Mouse (Mus musculus): ENCODE measurements around the gene Serpind1. TPM values are rescaled to one million over a fixed set of nuclear protein-coding genes. Genes with fewer than 3 reads are reported as not detected.

Serpind1 gene
- total RNA-seq, 4 experiments from 2014 or later = 1.6 to 2.6 (median 2.2) TPM

DNA sequence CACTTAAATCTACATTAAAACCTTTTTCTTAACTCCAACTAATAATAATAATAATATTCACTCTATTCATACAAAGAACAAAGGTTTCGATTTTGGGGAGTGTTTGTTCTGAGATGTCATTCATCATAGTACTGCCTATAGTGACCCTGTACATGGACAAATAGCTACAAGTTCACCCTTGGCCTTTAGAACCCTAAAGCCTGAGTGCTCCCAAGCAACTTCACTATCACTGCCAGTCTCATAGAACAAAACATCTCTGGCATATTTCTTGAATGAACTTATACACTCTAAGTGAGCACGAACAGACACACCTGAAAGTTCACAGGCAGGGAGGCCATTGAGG is 14.6 kb downstream of the Serpind1 start:
- DNase-seq (ENCODE audit: low spot score in 2 of 2) = no peak

GRCm38 (mm10) chr16:17346766-17347165 is 15.6 kb downstream of the Serpind1 start:
- DNase-seq (ENCODE audit: low spot score in 2 of 2) = no peak

GRCm38 (mm10) chr16:17356031-17356430 is 24.9 kb downstream of the Serpind1 start:
- no peak for DNase-seq (ENCODE audit: low spot score in 2 of 2)

- no peak for DNase-seq (ENCODE audit: low spot score in 2 of 2)
These were observed 27.6 kb downstream of the Serpind1 start for GRCm38 (mm10) chr16:17358787-17359186.

GRCm38 (mm10) chr16:17382306-17382705 is 51.1 kb downstream of the Serpind1 start:
- DNase-seq (ENCODE audit: low spot score in 2 of 2) = no peak

GRCm38 (mm10) chr16:17383594-17384326 is 52.6 kb downstream of the Serpind1 start:
- DNase-seq (ENCODE audit: low spot score in 2 of 2) = no peak

- no peak for DNase-seq (ENCODE audit: low spot score in 2 of 2)
These were observed 61.6 kb downstream of the Serpind1 start for GRCm38 (mm10) chr16:17392784-17393183.

Other genes starting within 250 kb of the Serpind1 start
- 100 to 1,000 TPM in 2 of 4 experiments, 10 to 100 TPM in 2; 85.7 to 105 (median 98.4) TPM for gene Ppil2, start 220.1 kb upstream of the Serpind1 start, total RNA-seq (2022)
- gene 2610318N02Rik, start 206.2 kb upstream of the Serpind1 start, total RNA-seq (2022) = 1 to 10 TPM in 1 of 4 experiments, under 1 TPM in 3; 0.68 to 1.2 (median 0.94) TPM
- gene Sdf2l1, start 199.0 kb upstream of the Serpind1 start, total RNA-seq (2022) = 10 to 100 TPM; 25.6 to 40.2 (median 33.6) TPM
- 10 to 100 TPM; 23.2 to 31.9 (median 25.8) TPM for gene Ydjc, start 186.8 kb upstream of the Serpind1 start, total RNA-seq (2022)
- gene Ccdc116, start 184.1 kb upstream of the Serpind1 start, total RNA-seq (2022) = 1 to 10 TPM in 3 of 4 experiments, under 1 TPM in 1; 0.71 to 2.4 (median 1.6) TPM
- gene Ube2l3, start 128.7 kb upstream of the Serpind1 start, total RNA-seq (2022) = 100 to 1,000 TPM; 126 to 157 (median 142) TPM
- 1 to 10 TPM; 2.8 to 3.8 (median 3.5) TPM for gene Rimbp3, start 122.8 kb upstream of the Serpind1 start, total RNA-seq (2022)
- gene Hic2, start 97.8 kb upstream of the Serpind1 start, total RNA-seq (2022) = 1 to 10 TPM; 4.1 to 7.2 (median 6.5) TPM
- 100 to 1,000 TPM in 2 of 4 experiments, 10 to 100 TPM in 2; 85.5 to 112 (median 94.2) TPM for gene Tmem191c, start 55.3 kb upstream of the Serpind1 start, total RNA-seq (2022)
- 10 to 100 TPM; 19.5 to 21.6 (median 20.7) TPM for gene Snap29, start 74.6 kb downstream of the Serpind1 start, total RNA-seq (2022)
- gene Pi4ka, start 74.9 kb downstream of the Serpind1 start, total RNA-seq (2022) = 100 to 1,000 TPM; 261 to 306 (median 301) TPM
- gene Crkl, start 120.6 kb downstream of the Serpind1 start, total RNA-seq (2022) = 10 to 100 TPM; 35.3 to 49.3 (median 38.4) TPM
- 100 to 1,000 TPM in 2 of 4 experiments, 10 to 100 TPM in 2; 92.5 to 137 (median 109) TPM for gene Aifm3, start 158.2 kb downstream of the Serpind1 start, total RNA-seq (2022)
- 100 to 1,000 TPM; 194 to 222 (median 203) TPM for gene Lztr1, start 177.3 kb downstream of the Serpind1 start, total RNA-seq (2022)
- gene Thap7, start 199.8 kb downstream of the Serpind1 start, total RNA-seq (2022) = 10 to 100 TPM; 42.9 to 47.0 (median 45.1) TPM
- gene Lrrc74b, start 229.9 kb downstream of the Serpind1 start, total RNA-seq (2022) = 1 to 10 TPM in 3 of 4 experiments, under 1 TPM in 1; 0.91 to 1.6 (median 1.4) TPM
- 1 to 10 TPM; 1.2 to 1.9 (median 1.6) TPM for gene P2rx6, start 230.5 kb downstream of the Serpind1 start, total RNA-seq (2022)